Mouse (Mus musculus) kidney, adult 2 months (tissue): ENCODE measurements at regions not wholly inside any gene's neighbourhood (a gene's known extent, or its start where the extent isn't known, plus 50 kb on each side); places are given as distances from the start of the nearest gene placed in this dataset.

ENCODE experiments used
- CTCF ChIP-seq: fragments of 200-500 bp; conservative IDR thresholded peaks from 2 replicates; pipeline ENCODE4 v1.5.1; 2011; ENCODE audit warnings: low read depth, mild to moderate bottlenecking, control low read depth, low read length, moderate library complexity, mixed read lengths; ENCODE audit not compliant: insufficient read depth, insufficient read length
- POLR2A ChIP-seq: fragments of 200-500 bp; IDR thresholded peaks from one replicate; pipeline ENCODE4 v1.6.1; 2011; ENCODE audit warnings: low read depth, low read length, control low read depth

DNA sequence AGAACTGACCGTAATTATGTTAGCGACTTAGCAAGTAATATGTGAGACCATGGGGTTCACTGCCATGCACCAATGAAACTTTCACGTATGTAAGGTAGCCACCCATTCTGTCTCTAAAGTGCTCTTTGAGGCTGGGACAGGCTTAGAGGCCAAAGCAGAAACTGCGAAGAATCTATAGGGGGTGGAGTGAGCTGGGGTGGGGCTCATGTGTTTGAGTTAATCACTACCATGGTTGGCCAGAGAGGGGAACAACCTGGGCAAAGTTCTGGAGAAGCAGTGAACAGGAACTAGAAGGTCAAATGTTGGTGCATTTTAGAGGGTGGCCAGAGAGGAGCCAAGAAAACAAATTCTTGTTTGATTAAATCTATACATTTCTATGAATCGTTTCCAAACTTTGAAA, 136.4 kb downstream of the Tmem17 start:
- TF ChIP-seq POLR2A = no peak
- TF ChIP-seq CTCF = no peak
